Mouse (Mus musculus): ENCODE results near the gene Slc45a2.

DNA sequence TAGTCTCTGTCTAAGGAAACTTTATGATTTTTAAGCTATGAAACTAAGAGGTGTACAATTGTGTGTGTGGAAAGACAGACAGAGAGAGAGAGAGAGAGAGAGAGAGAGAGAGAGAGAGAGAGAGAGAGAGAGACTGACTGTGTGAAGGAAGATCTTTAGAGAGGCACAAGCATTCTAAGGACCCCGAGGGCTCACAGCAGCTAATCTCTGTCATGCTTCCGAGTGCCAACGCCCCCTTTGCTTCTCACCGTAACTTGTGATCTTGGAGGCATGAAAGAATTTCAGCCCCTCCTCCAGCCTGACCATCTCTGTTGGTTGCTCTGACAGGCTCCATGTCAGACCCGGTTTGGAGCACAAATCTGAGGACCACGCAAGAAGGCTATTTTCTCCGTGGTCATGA, at the start of gene Slc45a2:
- TF ChIP-seq CTCF (IDR thresholded peaks at IDR 0.05; ENCODE audit: borderline replicate concordance, insufficient read depth, low read length) (no peak), POLR2A (IDR thresholded peaks at IDR 0.05; ENCODE audit: low read depth, low read length) (no peak)

Data from embryonic fibroblast, embryonic 13.5 days (primary cell).